Comparison of ENCODE assay signal across 10 mouse cellular contexts in the genomic region with DNA sequence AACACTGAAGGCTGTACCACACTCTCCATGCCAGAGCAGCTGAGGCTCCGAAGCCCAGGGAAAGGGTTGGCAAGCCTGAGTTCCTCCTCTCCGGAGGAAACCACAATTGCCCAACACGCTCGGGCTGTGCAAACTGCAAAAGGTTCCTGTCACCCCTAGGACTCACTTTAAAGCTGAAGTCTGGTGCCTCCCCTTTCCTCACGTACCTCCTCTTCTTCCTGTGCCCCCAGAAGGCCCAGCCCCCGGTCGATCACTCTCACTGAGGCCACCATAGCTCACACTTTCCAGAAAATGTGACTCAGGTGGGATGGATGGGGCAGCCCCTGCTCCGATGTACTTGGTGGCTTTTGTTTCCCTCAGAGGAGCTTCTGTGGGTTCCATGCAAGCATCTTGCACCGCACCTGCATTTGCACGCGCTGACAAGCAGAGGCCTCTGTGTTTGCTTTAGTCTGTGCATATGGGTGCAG. TPM values are rescaled to one million over a fixed set of nuclear protein-coding genes. Genes with fewer than 3 reads are reported as not detected.
A peak's percentile ranks its signal among the peaks of the same experiment; 100 is the strongest.
DNase-seq lines count a peak whose midpoint lies in the region; ATAC-seq lines count a peak whose summit lies in the region.
"Had no signal": no experiment of that assay in that cellular context is flagged by ENCODE, and none has a peak within 500 bp of the region (broad histone marks: within the 10 kb centered on the region; RNA-seq: fewer than 3 reads in every experiment).

A gene (minus strand): TSS at position 137 of the 467 bp plus-strand sequence.

- H3K36me3 ChIP-seq in hindbrain, embryonic 14.5 days (replicated peaks; ENCODE audit: control insufficient read depth, insufficient read depth) = no peaks in the 10 kb centered on the region

- WGBS in hindbrain, embryonic 14.5 days = 86% methylated on average over 11 of the region's 11 CpGs

- H3K4me1 ChIP-seq in hindbrain, embryonic 14.5 days (replicated peaks; ENCODE audit: control insufficient read depth, insufficient read depth, low read length) = no peaks in the 10 kb centered on the region

- H3K9ac ChIP-seq in hindbrain, embryonic 14.5 days = no peak within 1 kb of the TSS

- H3K4me2 ChIP-seq in hindbrain, embryonic 14.5 days (replicated peaks) = no peak within 1 kb of the TSS

- no peak within 1 kb of the TSS for H3K4me3 ChIP-seq in hindbrain, embryonic 14.5 days (replicated peaks; ENCODE audit: low read length)

- H3K9me3 ChIP-seq in hindbrain, embryonic 14.5 days (ENCODE audit: control insufficient read depth, low read length) = no peaks in the 10 kb centered on the region

- peak; percentile 83 for ATAC-seq in megakaryocyte, adult 5-6 weeks (ENCODE audit: poor library complexity, severe bottlenecking)
- ATAC-seq in hindbrain, embryonic 14.5 days (ENCODE audit: low FRiP score) = no peak

- no peak within 1 kb of the TSS for H3K27ac ChIP-seq in hindbrain, embryonic 14.5 days

- no peaks in the 10 kb centered on the region for H3K27me3 ChIP-seq in hindbrain, embryonic 14.5 days (ENCODE audit: control insufficient read depth, insufficient read depth, low read length)

- DNase-seq in layer of hippocampus, adult 11-12 months (ENCODE audit: low spot score) = peak; percentile 12
- no peak for DNase-seq in layer of hippocampus, adult 8-10 months (ENCODE audit: low spot score in 2 of 2)
- DNase-seq in induced T-regulatory cell, adult 2 months (ENCODE audit: low read depth) = peak; percentile 68
- DNase-seq in thymus, postnatal 25 days = peak; percentile 80
- DNase-seq in hindbrain, embryonic 14.5 days (ENCODE audit: low spot score) = no peak
- DNase-seq in kidney, adult 11 months = no peak
- DNase-seq in kidney, adult 9 months = no peak
- DNase-seq: midbrain, embryonic 14.5 days had no signal

RNA-seq across cellular contexts. Expression of the gene that starts here (rescaled TPM):
- total RNA-seq in layer of hippocampus, adult 8-10 months (2022) = not detected
- total RNA-seq in megakaryocyte, adult 5-6 weeks (2015) = 5.5 and 6.3 TPM in 2 replicates
- total RNA-seq in megakaryocyte, adult 5-6 weeks (2017) = 15.6 and 15.7 TPM in 2 replicates
- 0.13 TPM in 1 of 2 replicates, not detected in the other for polyA plus RNA-seq in hindbrain, embryonic 14.5 days (2014; fragmentation: Nextera tagmentation; extraction: Ambion mirVana)
- total RNA-seq: left cerebral cortex, adult 8-10 months had no signal
- polyA plus RNA-seq: midbrain, embryonic 14.5 days had no signal

Comparison
In these comparisons a context has a peak if more than half of its experiments do, and no peak if none do; other contexts are left out.
1. RNA of the gene that starts here (total RNA-seq): 5.5 to 15.7 TPM in megakaryocyte, adult 5-6 weeks; not detected in layer of hippocampus, adult 8-10 months; every median in the first group is over 4 times any median in the second.
2. DNase-seq: peak in layer of hippocampus, adult 11-12 months (single experiment), induced T-regulatory cell, adult 2 months (single experiment) and thymus, postnatal 25 days (single experiment); none in layer of hippocampus, adult 8-10 months (0 of 2), hindbrain, embryonic 14.5 days (single experiment), kidney, adult 11 months (single experiment) and kidney, adult 9 months (single experiment).